Mouse (Mus musculus): ENCODE data around the gene Luzp1. TPM values are rescaled to one million over a fixed set of nuclear protein-coding genes. Genes with fewer than 3 reads are reported as not detected.

Gene Luzp1
- polyA plus RNA-seq, 1 experiment from 2014 or later: 115 TPM

DNA sequence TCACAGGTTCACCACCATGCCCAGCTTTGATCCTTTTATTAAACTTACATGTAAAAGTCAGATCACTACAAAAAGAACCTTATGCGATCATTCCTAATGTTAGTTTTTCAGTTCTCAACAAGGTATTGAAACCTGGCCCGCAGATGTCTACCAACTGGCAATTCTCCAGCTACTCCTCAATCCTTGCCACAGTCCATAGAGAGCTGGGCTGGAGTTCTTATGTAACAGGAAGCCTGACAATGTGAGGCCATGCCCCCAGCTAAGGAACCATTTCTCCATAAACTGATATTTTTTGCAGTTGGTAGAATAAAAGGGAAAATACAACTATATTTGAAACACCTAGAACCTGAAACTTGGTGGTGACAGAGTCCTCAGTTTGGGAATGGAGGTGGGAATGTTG lies 90.1 kb downstream of the Luzp1 start:
- H3K36me3 ChIP-seq (ENCODE audit: control insufficient read depth, insufficient read depth, low read length): peaks cover 17% of the 10 kb centered on the region
- WGBS: 91% methylated on average over 2 of the region's 2 CpGs
- no peak for ATAC-seq

DNA sequence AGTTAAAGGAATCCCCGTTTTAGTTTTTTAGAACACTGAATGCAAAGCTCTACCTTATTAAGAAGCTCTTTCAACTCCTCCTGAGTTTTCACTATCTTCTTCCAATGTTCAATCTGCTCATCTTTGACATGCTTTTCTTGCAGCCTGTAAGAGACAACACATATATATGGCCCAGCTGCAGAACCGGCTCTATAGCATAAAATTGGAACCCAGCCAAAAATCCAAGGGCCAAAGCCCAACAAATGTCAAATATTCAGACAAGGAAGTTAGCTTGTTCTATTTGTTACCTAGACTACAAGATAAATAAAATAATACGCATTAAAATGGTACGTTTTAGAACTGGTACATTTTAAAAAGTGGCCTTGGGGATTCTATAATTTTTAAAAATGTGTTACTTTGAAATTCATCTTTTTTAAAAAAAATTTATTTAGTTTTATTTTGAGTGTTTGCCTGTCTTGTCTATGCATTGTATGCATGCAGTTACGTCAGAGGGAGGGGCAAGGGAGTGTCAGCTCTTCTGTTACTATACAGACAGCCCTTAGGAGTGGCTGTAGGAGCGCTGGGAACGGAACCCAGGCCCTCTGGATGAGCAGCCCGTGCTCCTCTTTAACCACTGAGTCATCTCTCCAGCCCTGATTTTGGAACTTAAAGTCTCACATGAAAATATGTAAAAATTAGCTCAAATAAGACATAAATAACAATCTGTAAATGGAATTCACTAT lies 90.9 kb downstream of the Luzp1 start:
- H3K27me3 ChIP-seq (replicated peaks; ENCODE audit: control insufficient read depth, insufficient read depth, low read length): no peaks in the 10 kb centered on the region
- H3K4me3 ChIP-seq (ENCODE audit: low read length): no peak overlapping the region
- peaks cover 16% of the 10 kb centered on the region for H3K36me3 ChIP-seq (ENCODE audit: control insufficient read depth, insufficient read depth, low read length)
- no peak overlapping the region for H3K27ac ChIP-seq (ENCODE audit: low read length)
- no peak overlapping the region for H3K4me2 ChIP-seq (ENCODE audit: low read depth, low read length)
- no peaks in the 10 kb centered on the region for H3K9me3 ChIP-seq (ENCODE audit: control insufficient read depth, low read length)
- WGBS: 65% methylated on average over 8 of the region's 8 CpGs
- no peak overlapping the region for H3K9ac ChIP-seq (ENCODE audit: low read depth, low read length)
- peak; percentile 59 for ATAC-seq
- peaks cover 5% of the 10 kb centered on the region; the same call in 1 of the 2 replicates for H3K4me1 ChIP-seq (ENCODE audit: control insufficient read depth, insufficient read depth, low read length)

More for the DNA sequence above, 90.1 kb downstream of the Luzp1 start:
- Histone ChIP-seq H3K27ac (ENCODE audit: low read length) (no peak overlapping the region), H3K9ac (ENCODE audit: low read depth, low read length) (no peak overlapping the region), H3K27me3 (replicated peaks; ENCODE audit: control insufficient read depth, insufficient read depth, low read length) (no peaks in the 10 kb centered on the region), H3K4me2 (ENCODE audit: low read depth, low read length) (no peak overlapping the region), H3K4me1 (ENCODE audit: control insufficient read depth, insufficient read depth, low read length) (peaks cover 5% of the 10 kb centered on the region; the same call in 1 of the 2 replicates), H3K9me3 (ENCODE audit: control insufficient read depth, low read length) (no peaks in the 10 kb centered on the region), H3K4me3 (ENCODE audit: low read length) (no peak overlapping the region)

DNA sequence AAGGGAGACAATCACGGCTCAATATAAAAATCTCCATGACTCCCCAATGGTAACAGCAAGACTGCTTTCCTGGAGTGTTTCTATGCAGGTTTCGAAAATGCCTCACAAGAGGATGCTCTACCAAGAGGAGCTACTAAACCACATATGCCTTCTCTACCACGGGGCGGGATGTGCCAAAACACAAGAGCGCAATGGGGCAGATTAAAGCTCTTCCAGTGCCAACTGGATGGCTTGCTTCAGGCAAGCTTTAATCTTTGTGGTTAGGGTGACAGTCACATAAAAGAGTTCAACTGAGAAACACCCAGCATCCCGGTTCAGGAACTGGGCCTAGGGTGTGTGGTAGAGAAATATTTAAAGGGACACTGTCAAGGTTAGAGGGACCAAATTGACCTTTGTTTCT lies 93.2 kb downstream of the Luzp1 start:
- Histone ChIP-seq H3K9me3 (ENCODE audit: control insufficient read depth, low read length) (no peaks in the 10 kb centered on the region), H3K9ac (ENCODE audit: low read depth, low read length) (no peak overlapping the region), H3K27ac (ENCODE audit: low read length) (no peak overlapping the region), H3K27me3 (replicated peaks; ENCODE audit: control insufficient read depth, insufficient read depth, low read length) (no peaks in the 10 kb centered on the region), H3K4me1 (ENCODE audit: control insufficient read depth, insufficient read depth, low read length) (peaks cover 2% of the 10 kb centered on the region; the same call in 1 of the 2 replicates), H3K4me2 (ENCODE audit: low read depth, low read length) (no peak overlapping the region), H3K36me3 (ENCODE audit: control insufficient read depth, insufficient read depth, low read length) (peaks cover 13% of the 10 kb centered on the region), H3K4me3 (ENCODE audit: low read length) (no peak overlapping the region)
- WGBS: 85% methylated on average over 6 of the region's 6 CpGs
- ATAC-seq: no peak

DNA sequence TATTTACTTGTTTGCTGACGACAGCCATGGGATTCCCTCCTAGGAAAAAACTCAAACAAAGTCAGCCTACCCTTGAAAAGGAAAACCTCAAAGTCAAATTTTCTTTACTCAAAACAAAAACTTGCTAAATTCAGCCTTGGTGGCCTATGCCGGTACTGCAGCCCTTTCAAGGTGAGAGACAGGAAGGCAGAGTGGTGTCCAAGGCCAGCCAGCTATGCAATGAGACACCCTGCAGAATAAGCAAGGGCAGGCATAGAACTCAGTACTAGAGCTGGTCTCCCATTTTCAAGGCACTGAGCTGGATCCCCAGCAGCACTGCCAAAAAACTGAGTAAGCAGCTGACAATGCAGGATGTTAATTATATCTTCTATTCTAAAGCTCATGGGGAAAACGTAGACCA lies 99.1 kb downstream of the Luzp1 start:
- peaks cover 5% of the 10 kb centered on the region; the same call in 1 of the 2 replicates for H3K36me3 ChIP-seq (ENCODE audit: control insufficient read depth, insufficient read depth, low read length)
- no peak overlapping the region for H3K4me2 ChIP-seq (ENCODE audit: low read depth, low read length)
- WGBS: 76% methylated on average over 3 of the region's 3 CpGs
- H3K27me3 ChIP-seq (replicated peaks; ENCODE audit: control insufficient read depth, insufficient read depth, low read length): no peaks in the 10 kb centered on the region
- no peak overlapping the region for H3K27ac ChIP-seq (ENCODE audit: low read length)
- H3K9me3 ChIP-seq (ENCODE audit: control insufficient read depth, low read length): no peaks in the 10 kb centered on the region
- H3K4me3 ChIP-seq (ENCODE audit: low read length): no peak overlapping the region
- no peak for ATAC-seq
- no peak overlapping the region for H3K9ac ChIP-seq (ENCODE audit: low read depth, low read length)
- 0 out of 2 replicates have a peak, but pooled peaks cover 5% of the 10 kb centered on the region for H3K4me1 ChIP-seq (ENCODE audit: control insufficient read depth, insufficient read depth, low read length)

DNA sequence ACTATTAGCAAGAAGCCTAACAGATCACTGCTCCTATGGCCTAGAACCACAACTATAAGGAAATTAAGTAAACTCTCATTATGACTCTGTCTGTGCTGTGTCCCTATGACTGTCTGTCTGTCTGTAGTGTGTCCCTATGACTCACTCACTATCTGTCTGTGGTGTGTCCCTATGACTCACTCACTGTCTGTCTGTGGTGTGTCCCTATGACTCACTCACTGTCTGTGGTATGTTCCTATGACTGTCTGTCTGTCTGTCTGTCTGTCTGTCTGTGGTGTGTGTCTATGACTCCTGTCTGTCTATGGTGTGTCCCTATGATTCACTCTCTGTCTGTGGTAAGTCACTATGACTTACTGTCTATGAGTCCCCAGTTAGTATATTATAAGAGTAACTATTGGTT lies 100.4 kb downstream of the Luzp1 start:
- no peaks in the 10 kb centered on the region for H3K27me3 ChIP-seq (replicated peaks; ENCODE audit: control insufficient read depth, insufficient read depth, low read length)
- 0 out of 2 replicates have a peak, but pooled peaks cover 5% of the 10 kb centered on the region for H3K36me3 ChIP-seq (ENCODE audit: control insufficient read depth, insufficient read depth, low read length)
- 0 out of 2 replicates have a peak, but pooled peaks cover 5% of the 10 kb centered on the region for H3K4me1 ChIP-seq (ENCODE audit: control insufficient read depth, insufficient read depth, low read length)
- no peak overlapping the region for H3K9ac ChIP-seq (ENCODE audit: low read depth, low read length)
- H3K4me2 ChIP-seq (ENCODE audit: low read depth, low read length): no peak overlapping the region
- no peak overlapping the region for H3K4me3 ChIP-seq (ENCODE audit: low read length)
- no peak for ATAC-seq
- no peaks in the 10 kb centered on the region for H3K9me3 ChIP-seq (ENCODE audit: control insufficient read depth, low read length)
- H3K27ac ChIP-seq (ENCODE audit: low read length): no peak overlapping the region

DNA sequence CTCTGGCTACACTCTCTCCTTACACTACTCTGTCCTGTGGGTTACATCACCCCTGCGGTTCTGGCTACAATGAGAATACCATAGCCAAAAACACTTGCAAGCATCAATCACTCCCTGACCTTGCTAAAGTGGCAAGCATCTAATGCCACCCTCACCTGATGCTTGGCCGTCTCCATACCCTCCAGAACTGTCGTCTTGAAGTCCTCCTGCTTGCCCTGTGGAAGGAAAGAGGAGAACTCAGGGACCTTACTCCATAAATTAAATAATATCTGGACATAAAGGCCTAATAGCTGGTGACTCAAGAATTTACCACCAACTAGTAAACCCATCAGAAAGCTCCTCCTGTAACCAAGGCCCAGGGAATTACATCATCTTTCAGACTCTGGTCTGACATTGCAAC lies 112.3 kb downstream of the Luzp1 start:
- H3K36me3 ChIP-seq (ENCODE audit: control insufficient read depth, insufficient read depth, low read length): no peaks in the 10 kb centered on the region
- no peak overlapping the region for H3K4me3 ChIP-seq (ENCODE audit: low read length)
- no peak overlapping the region for H3K9ac ChIP-seq (ENCODE audit: low read depth, low read length)
- 90% methylated on average over 3 of the region's 3 CpGs for WGBS
- no peak for ATAC-seq
- H3K9me3 ChIP-seq (ENCODE audit: control insufficient read depth, low read length): no peaks in the 10 kb centered on the region
- H3K4me2 ChIP-seq (ENCODE audit: low read depth, low read length): no peak overlapping the region
- no peaks in the 10 kb centered on the region for H3K27me3 ChIP-seq (replicated peaks; ENCODE audit: control insufficient read depth, insufficient read depth, low read length)
- H3K4me1 ChIP-seq (ENCODE audit: control insufficient read depth, insufficient read depth, low read length): 0 out of 2 replicates have a peak, but pooled peaks cover 6% of the 10 kb centered on the region
- no peak overlapping the region for H3K27ac ChIP-seq (ENCODE audit: low read length)

DNA sequence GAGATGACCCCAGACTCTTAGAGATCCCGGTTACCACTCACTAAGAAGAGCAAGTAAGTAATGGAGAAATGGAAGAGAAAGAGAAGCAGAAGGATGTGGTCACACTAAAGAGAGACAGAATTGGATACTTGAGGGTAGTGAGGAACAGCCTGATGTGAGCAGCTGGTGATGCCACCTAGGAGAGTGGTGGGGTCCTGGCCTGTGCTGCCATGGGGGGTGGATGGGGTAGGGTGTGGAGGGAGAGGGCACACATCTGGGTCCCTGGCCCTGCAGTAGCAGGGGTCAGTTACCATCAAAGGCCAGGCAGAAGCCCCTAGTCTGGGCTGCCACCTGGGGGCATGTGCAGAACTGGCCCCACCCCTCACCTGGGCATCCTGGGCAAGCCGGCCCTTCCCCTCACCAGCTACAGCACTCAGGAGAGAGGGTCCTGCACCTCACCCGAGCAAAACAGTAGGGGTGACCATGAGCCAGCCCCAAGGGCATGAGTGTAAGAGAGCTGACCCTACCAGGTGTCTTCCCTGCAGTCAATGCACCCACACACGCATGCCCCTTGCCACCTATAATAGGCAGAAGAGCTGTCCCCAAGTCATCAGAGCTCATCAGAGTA lies 117.8 kb downstream of the Luzp1 start:
- 91% methylated on average over 4 of the region's 4 CpGs for WGBS
- no peak overlapping the region for H3K9ac ChIP-seq (ENCODE audit: low read depth, low read length)
- no peak overlapping the region for H3K27ac ChIP-seq (ENCODE audit: low read length)
- H3K9me3 ChIP-seq (ENCODE audit: control insufficient read depth, low read length): no peaks in the 10 kb centered on the region
- no peak overlapping the region for H3K4me3 ChIP-seq (ENCODE audit: low read length)
- no peak overlapping the region for H3K4me2 ChIP-seq (ENCODE audit: low read depth, low read length)
- 0 out of 2 replicates have a peak, but pooled peaks cover 7% of the 10 kb centered on the region for H3K4me1 ChIP-seq (ENCODE audit: control insufficient read depth, insufficient read depth, low read length)
- no peak for ATAC-seq
- no peaks in the 10 kb centered on the region for H3K27me3 ChIP-seq (replicated peaks; ENCODE audit: control insufficient read depth, insufficient read depth, low read length)
- H3K36me3 ChIP-seq (ENCODE audit: control insufficient read depth, insufficient read depth, low read length): 0 out of 2 replicates have a peak, but pooled peaks cover 2% of the 10 kb centered on the region

DNA sequence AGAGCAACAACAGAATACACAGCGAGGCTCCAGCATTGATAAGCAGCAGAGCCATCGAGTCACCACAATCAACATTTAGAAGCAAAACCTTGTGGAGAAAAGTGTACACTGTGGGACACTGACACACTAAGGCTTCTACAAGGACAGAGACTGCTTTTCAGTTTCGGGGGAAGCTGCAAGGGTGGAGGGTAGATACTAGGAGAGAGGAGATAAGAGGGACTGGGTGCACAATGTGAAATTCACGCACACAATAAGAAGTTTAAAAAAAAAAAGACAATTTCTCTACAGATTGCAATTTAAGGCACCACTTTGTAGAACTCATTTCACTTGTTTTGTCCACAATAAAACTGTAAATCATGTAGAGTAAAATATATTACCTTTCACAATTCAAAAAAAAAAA lies 118.4 kb downstream of the Luzp1 start:
- Histone ChIP-seq H3K4me1 (ENCODE audit: control insufficient read depth, insufficient read depth, low read length) (0 out of 2 replicates have a peak, but pooled peaks cover 7% of the 10 kb centered on the region), H3K27me3 (replicated peaks; ENCODE audit: control insufficient read depth, insufficient read depth, low read length) (no peaks in the 10 kb centered on the region), H3K9ac (ENCODE audit: low read depth, low read length) (no peak overlapping the region), H3K27ac (ENCODE audit: low read length) (no peak overlapping the region), H3K9me3 (ENCODE audit: control insufficient read depth, low read length) (no peaks in the 10 kb centered on the region), H3K4me2 (ENCODE audit: low read depth, low read length) (no peak overlapping the region), H3K4me3 (ENCODE audit: low read length) (no peak overlapping the region), H3K36me3 (ENCODE audit: control insufficient read depth, insufficient read depth, low read length) (0 out of 2 replicates have a peak, but pooled peaks cover 2% of the 10 kb centered on the region)
- WGBS: 85% methylated on average over 4 of the region's 4 CpGs
- no peak for ATAC-seq

DNA sequence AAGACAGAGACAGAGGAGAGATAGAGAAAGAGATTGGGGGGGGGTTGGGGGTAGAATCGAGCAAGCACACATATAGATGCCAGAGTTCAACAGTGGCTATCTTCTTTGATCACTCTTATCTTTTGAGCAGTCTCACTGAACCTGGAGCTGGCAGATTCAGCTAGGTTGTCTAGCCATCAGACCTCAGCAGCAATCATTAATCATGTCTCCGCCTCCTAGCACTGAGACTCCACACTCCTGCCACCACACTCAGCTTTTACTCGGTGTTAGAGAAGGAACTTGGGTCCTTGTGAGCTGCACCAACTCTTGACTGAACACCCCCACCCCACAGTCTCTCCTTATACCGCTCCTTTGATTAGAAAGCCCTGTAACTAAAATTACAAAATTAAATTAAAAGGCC lies 122.5 kb downstream of the Luzp1 start:
- Histone ChIP-seq H3K36me3 (ENCODE audit: control insufficient read depth, insufficient read depth, low read length) (0 out of 2 replicates have a peak, but pooled peaks cover 2% of the 10 kb centered on the region), H3K27me3 (replicated peaks; ENCODE audit: control insufficient read depth, insufficient read depth, low read length) (no peaks in the 10 kb centered on the region), H3K4me2 (ENCODE audit: low read depth, low read length) (no peak overlapping the region), H3K9me3 (ENCODE audit: control insufficient read depth, low read length) (no peaks in the 10 kb centered on the region), H3K4me3 (ENCODE audit: low read length) (no peak overlapping the region), H3K4me1 (ENCODE audit: control insufficient read depth, insufficient read depth, low read length) (no peaks in the 10 kb centered on the region), H3K9ac (ENCODE audit: low read depth, low read length) (no peak overlapping the region), H3K27ac (ENCODE audit: low read length) (no peak overlapping the region)
- 49% methylated on average over 4 of the region's 4 CpGs for WGBS
- ATAC-seq: peak; percentile 69

Data from intestine, embryonic 16.5 days (tissue).